Mouse (Mus musculus): ENCODE measurements around the gene Rapgef1.

GRCm38 (mm10) chr2:29689495-29689894, 70.0 kb downstream of the Rapgef1 start:
- TF ChIP-seq CTCF (conservative IDR thresholded peaks at IDR 0.05 in 1 of 2, IDR thresholded peaks at IDR 0.05 in 1 of 2; ENCODE audit: low read depth in 2 of 2, low read length in 2 of 2) (no peak), ZNF384 (IDR thresholded peaks at IDR 0.05; ENCODE audit: low read depth, low read length) (no peak), MAFK (IDR thresholded peaks at IDR 0.05; ENCODE audit: insufficient replicate concordance, low read length) (no peak), EP300 (IDR thresholded peaks at IDR 0.05; ENCODE audit: low read length) (no peak), TBP (conservative IDR thresholded peaks at IDR 0.05; ENCODE audit: low read depth, low read length) (no peak), ZKSCAN1 (IDR thresholded peaks at IDR 0.05; ENCODE audit: borderline replicate concordance, low read depth, low read length) (no peak), CHD2 (IDR thresholded peaks at IDR 0.05; ENCODE audit: low read length) (no peak), UBTF (IDR thresholded peaks at IDR 0.05; ENCODE audit: low read depth, low read length) (no peak)

All from CH12.LX (cell line).